Mouse (Mus musculus) cortical plate, adult 2 months (tissue): ENCODE data around the gene 1700018G05Rik. TPM values are rescaled to one million over a fixed set of nuclear protein-coding genes. Genes with fewer than 3 reads are reported as not detected.
A peak's percentile ranks its signal among the peaks of the same experiment; 100 is the strongest.
"Not testable (repeated sequence)": the region's sequence is repeated elsewhere in the genome, so short reads cannot be mapped to it uniquely, and the experiment has no call there.

Experiments
- H3K27ac ChIP-seq: fragments of 200-500 bp; 2 replicates; pipeline ENCODE4 v1.5.1; 2012; ENCODE audit warnings: low read length, control low read depth, inconsistent platforms; ENCODE audit not compliant: insufficient read depth
- H3K4me1 ChIP-seq: fragments of 200-500 bp; 2 replicates; pipeline ENCODE4 v1.6.1; 2011; ENCODE audit warnings: low read length; ENCODE audit not compliant: control insufficient read depth, insufficient read depth
- H3K4me3 ChIP-seq: fragments of 200-500 bp; 2 replicates; pipeline ENCODE4 v1.5.1; 2011; ENCODE audit warnings: mild to moderate bottlenecking, low read length, control low read depth; ENCODE audit not compliant: insufficient read depth
- CTCF ChIP-seq: fragments of 200-500 bp; IDR thresholded peaks from 2 replicates; pipeline ENCODE4 v1.5.1; 2011; ENCODE audit warnings: mild to moderate bottlenecking, control low read depth, low read length; ENCODE audit not compliant: insufficient read depth; ENCODE audit errors: extremely low read depth
- POLR2A ChIP-seq: fragments of 200-500 bp; IDR thresholded peaks from 2 replicates; pipeline ENCODE4 v1.6.1; 2011; ENCODE audit warnings: mild to moderate bottlenecking, low read length, control low read depth; ENCODE audit not compliant: insufficient read depth; ENCODE audit errors: extremely low read depth
- polyA plus RNA-seq: library from polyadenylated mRNA; depleted of rRNA; stranded (reverse); fragments of >200 nt; gene quantifications from 2 replicates; pipeline ENCODE4 v1.2.3, GENCODE M21; 2012; rRNA removed

The 1700018G05Rik gene
- not detected in 2 replicates for polyA plus RNA-seq

GRCm38 (mm10) chrX:102928072-102928471 lies at the start of gene 1700018G05Rik:
Gene 1700018G05Rik, plus strand, starts transcription at chrX:102928372.
- H3K4me1 ChIP-seq, H3K4me3 ChIP-seq, H3K27ac ChIP-seq: not testable (repeated sequence)

- not testable (repeated sequence) for H3K27ac ChIP-seq, H3K4me1 ChIP-seq, H3K4me3 ChIP-seq
These were observed 19.6 kb upstream of the 1700018G05Rik start, which contains the start of the genes Dmrtc1a and 1700011M02Rik for GRCm38 (mm10) chrX:102908587-102908986. Gene Dmrtc1a, minus strand, starts transcription at chrX:102908687. Gene 1700011M02Rik, plus strand, starts transcription at chrX:102908905.

DNA sequence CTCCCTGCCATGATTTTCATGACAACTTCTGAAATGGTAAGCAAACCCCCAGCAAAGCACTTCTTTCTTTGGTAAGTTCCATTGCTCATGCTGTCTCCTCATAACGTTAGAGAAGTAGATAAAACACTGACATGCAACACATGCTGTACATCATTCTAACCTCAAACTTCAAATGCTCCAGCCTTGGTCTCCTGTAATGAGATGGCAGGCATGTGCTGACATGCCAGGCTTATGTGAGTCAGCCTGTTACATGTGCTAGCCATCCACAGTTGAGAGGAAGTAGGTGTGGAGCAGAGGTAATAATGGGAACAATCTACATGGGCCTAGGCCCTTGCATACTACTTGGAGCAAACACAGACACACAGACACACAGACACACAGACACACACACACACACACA lies 13.3 kb upstream of the 1700018G05Rik start:
- H3K4me1 ChIP-seq, H3K27ac ChIP-seq, H3K4me3 ChIP-seq: not testable (repeated sequence)

GRCm38 (mm10) chrX:102926707-102927106 lies 1.5 kb upstream of the 1700018G05Rik start:
- not testable (repeated sequence) for H3K4me1 ChIP-seq, H3K27ac ChIP-seq, H3K4me3 ChIP-seq
- TF ChIP-seq CTCF = 0 out of 2 replicates have a peak, but pooled peaks have one; percentile 16

- Histone ChIP-seq H3K4me1 (no peaks in the 10 kb centered on the region), H3K4me3 (peak overlapping the region; percentile 72), H3K27ac (no peak overlapping the region)
- no peak for TF ChIP-seq POLR2A
- no peak for TF ChIP-seq CTCF
These were observed 4.9 kb downstream of the 1700018G05Rik start for GRCm38 (mm10) chrX:102932992-102933570.

DNA sequence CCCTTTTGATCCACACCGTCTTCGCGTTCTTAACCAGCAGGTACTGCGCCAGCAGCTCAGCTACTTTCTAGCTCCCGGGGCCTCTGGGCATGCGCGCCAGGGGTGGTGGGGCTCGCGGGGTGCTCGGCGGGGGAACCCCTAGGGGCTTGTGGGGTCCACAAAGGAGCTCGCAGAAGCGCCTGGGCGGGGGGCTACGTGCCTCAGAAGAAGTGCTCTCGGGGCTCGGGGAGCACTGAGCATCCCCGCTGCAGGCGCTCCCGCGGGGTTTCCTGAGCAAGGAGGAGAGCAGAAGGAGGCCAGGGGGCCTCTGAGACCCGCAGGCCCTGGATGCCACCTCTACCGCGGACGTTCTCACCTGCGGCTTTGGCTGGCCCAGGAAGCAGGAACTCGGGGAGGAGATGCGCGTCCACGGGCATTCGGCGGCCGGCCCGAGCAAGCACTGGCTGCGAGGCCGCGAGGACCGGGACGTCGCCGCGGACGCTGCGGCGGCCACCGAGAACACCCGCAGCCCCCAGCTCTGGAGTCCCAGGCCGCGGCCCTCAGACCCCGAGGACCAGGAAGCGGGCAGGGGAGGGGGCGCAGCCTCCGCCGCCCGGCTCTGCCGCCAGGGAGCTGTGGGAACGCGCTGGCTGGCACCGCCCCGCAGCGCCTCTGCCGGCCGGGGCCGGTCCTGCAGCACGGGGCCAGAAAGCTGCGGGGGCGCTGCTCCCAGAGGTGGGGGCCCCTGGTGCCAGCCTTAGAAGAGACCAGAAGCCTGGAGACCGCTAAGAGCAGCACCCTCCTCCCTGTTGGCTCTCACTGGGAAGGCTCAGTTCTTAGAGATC lies 5.6 kb downstream of the 1700018G05Rik start:
- peak overlapping the region; percentile 72 for H3K4me3 ChIP-seq
- H3K27ac ChIP-seq = peak overlapping the region; percentile 42
- TF ChIP-seq CTCF = 0 out of 2 replicates have a peak, but pooled peaks have one; percentile 18
- no peak for TF ChIP-seq POLR2A
- H3K4me1 ChIP-seq = no peaks in the 10 kb centered on the region

DNA sequence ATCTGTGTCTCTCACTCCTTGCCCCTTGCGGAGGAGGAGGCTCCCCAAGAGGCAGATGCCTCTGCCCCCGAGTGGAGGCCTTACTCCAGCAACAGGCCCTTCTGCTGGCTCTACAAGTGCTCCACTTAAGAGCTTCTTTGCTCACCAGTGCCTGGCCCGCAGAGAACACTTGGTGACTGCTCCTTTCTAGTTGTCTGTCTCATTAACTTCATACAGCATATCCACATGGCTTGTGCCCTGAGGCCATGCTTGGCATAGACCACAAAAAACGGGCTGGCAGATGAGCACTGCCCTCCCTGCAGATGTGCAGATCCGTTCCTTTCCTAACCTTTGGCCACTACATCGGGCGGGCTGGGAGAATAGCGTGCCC lies 6.2 kb downstream of the 1700018G05Rik start:
- peak overlapping the region; percentile 72; the same call in 1 of the 2 replicates for H3K4me3 ChIP-seq
- no peak for TF ChIP-seq POLR2A
- TF ChIP-seq CTCF = no peak
- H3K4me1 ChIP-seq = no peaks in the 10 kb centered on the region
- H3K27ac ChIP-seq = no peak overlapping the region

GRCm38 (mm10) chrX:102936743-102937142 lies 8.6 kb downstream of the 1700018G05Rik start:
- TF ChIP-seq POLR2A (no peak), CTCF (no peak)
- H3K4me3 ChIP-seq = no peak overlapping the region
- H3K27ac ChIP-seq = no peak overlapping the region
- H3K4me1 ChIP-seq = no peaks in the 10 kb centered on the region

DNA sequence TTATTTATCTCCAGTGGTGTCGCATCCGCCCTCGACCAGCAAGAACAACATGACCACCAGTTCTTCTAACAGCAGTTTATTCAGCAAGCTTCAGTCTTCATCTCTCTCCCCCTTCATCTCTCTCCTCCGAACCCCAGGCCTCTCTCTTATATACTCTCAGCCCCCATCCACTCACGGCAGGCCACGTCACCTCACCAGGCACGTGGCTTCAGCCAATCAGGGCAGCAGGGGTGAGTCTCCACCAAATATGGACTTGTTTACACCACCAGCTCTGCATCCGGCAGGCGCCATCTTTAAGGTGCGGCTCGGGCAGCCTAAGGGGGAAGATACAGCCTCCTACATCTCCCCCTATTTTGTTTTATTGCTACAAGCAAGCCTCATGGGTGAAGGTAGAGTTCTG lies 22.0 kb downstream of the 1700018G05Rik start:
- H3K4me1 ChIP-seq, H3K27ac ChIP-seq, H3K4me3 ChIP-seq: not testable (repeated sequence)

DNA sequence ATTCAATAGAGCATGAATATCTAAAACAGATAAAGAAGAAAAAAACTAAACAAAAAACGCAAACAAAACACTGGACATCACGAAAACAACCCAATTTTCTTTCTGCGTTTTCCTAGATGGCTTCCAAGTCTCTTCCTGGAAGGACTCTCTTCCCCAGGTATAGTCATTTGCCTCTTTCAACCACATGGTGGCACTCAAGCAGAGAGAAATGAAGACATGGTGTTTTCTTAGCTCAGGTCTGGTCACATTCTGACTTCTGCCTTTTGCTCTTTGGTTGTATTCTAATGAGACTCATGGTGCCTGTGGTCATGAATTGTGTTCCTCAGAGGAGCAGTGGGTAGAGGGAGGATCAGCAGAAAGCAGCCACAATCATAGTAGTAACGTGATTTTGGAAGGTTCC lies 30.7 kb downstream of the 1700018G05Rik start:
- Histone ChIP-seq H3K4me3 (no peak overlapping the region), H3K27ac (no peak overlapping the region), H3K4me1 (no peaks in the 10 kb centered on the region)
- TF ChIP-seq POLR2A (no peak), CTCF (peak; percentile 42; the same call in 1 of the 2 replicates)

- H3K27ac ChIP-seq = no peak overlapping the region
- no peaks in the 10 kb centered on the region for H3K4me1 ChIP-seq
- TF ChIP-seq CTCF (no peak), POLR2A (no peak)
- H3K4me3 ChIP-seq = no peak overlapping the region
These were observed 32.4 kb downstream of the 1700018G05Rik start for GRCm38 (mm10) chrX:102960581-102960980.

Other genes with a start within 250 kb of the 1700018G05Rik start
- not detected in 2 replicates for gene Gm3880, start 241.4 kb upstream of the 1700018G05Rik start, polyA plus RNA-seq
- gene Gm9112, start 220.7 kb upstream of the 1700018G05Rik start, polyA plus RNA-seq = not detected in 2 replicates
- gene Dmrtc1b, start 220.5 kb upstream of the 1700018G05Rik start, polyA plus RNA-seq = not detected in 2 replicates
- not detected in 2 replicates for gene Dmrtc1c1, start 125.4 kb upstream of the 1700018G05Rik start, polyA plus RNA-seq
- gene Dmrtc1c2, start 73.8 kb upstream of the 1700018G05Rik start, polyA plus RNA-seq = not detected in 2 replicates
- not detected in 2 replicates for gene 1700031F05Rik, start 60.4 kb upstream of the 1700018G05Rik start, polyA plus RNA-seq
- gene Dmrtc1a, start 19.7 kb upstream of the 1700018G05Rik start, polyA plus RNA-seq = 7.9 and 8.6 TPM in 2 replicates
- gene 1700011M02Rik, start 19.5 kb upstream of the 1700018G05Rik start, polyA plus RNA-seq = not detected in 2 replicates